Comparison of ENCODE assay signal across 10 mouse cellular contexts in genomic region chr5:140596426-140596825, GRCm38 (mm10). TPM values are rescaled to one million over a fixed set of nuclear protein-coding genes. Genes with fewer than 3 reads are reported as not detected.
DNase-seq lines count a peak whose midpoint lies in the region; ATAC-seq and TF ChIP-seq lines count a peak whose summit lies in the region.
"Had no signal": no experiment of that assay in that cellular context is flagged by ENCODE, and none has a peak within 500 bp of the region (broad histone marks: within the 10 kb centered on the region; RNA-seq: fewer than 3 reads in every experiment).

No protein-coding gene starts in this region.

- DNase-seq in heart, postnatal 0 days (ENCODE audit: low spot score): no peak
- DNase-seq in heart, adult 18-20 months: no peak
- peak; percentile 77 for DNase-seq in T-cell, adult 2 months (ENCODE audit: low spot score)
- DNase-seq in lung, postnatal 36 days: peak; percentile 75
- DNase-seq in adrenal gland, postnatal 25 days: no peak
- DNase-seq: right cerebral cortex, postnatal 4 days had no signal

- H3K9me3 ChIP-seq in heart, postnatal 0 days (replicated peaks; ENCODE audit: control insufficient read depth, low read length): no peaks in the 10 kb centered on the region
- no peaks in the 10 kb centered on the region for H3K9me3 ChIP-seq in intestine, embryonic 15.5 days
- no peaks in the 10 kb centered on the region for H3K9me3 ChIP-seq in neural tube, embryonic 15.5 days (replicated peaks)
- no peaks in the 10 kb centered on the region for H3K9me3 ChIP-seq in hindbrain, embryonic 16.5 days (ENCODE audit: control insufficient read depth, low read length)

- H3K27me3 ChIP-seq in heart, postnatal 0 days (ENCODE audit: control insufficient read depth, insufficient read depth, low read length): peaks cover 19% of the 10 kb centered on the region; the same call in 1 of the 2 replicates
- H3K27me3 ChIP-seq in intestine, embryonic 15.5 days (replicated peaks): no peaks in the 10 kb centered on the region
- H3K27me3 ChIP-seq in neural tube, embryonic 15.5 days (replicated peaks): no peaks in the 10 kb centered on the region
- no peaks in the 10 kb centered on the region for H3K27me3 ChIP-seq in hindbrain, embryonic 16.5 days (replicated peaks; ENCODE audit: control insufficient read depth, insufficient read depth, low read length)

- H3K27ac ChIP-seq in heart, postnatal 0 days (ENCODE audit: low read depth): peak overlapping the region; percentile 26; the same call in 1 of the 2 replicates
- H3K27ac ChIP-seq in intestine, embryonic 15.5 days: peak overlapping the region; percentile 66
- H3K27ac ChIP-seq in neural tube, embryonic 15.5 days (replicated peaks): no peak overlapping the region
- H3K27ac ChIP-seq in hindbrain, embryonic 16.5 days (ENCODE audit: low read depth, low read length): no peak overlapping the region

- no peak for TF ChIP-seq EP300 in heart, postnatal 0 days (IDR thresholded peaks at IDR 0.05; ENCODE audit: low read depth)

- H3K4me3 ChIP-seq in heart, postnatal 0 days (ENCODE audit: low read depth, low read length): no peak overlapping the region
- H3K4me3 ChIP-seq in intestine, embryonic 15.5 days (replicated peaks): no peak overlapping the region
- no peak overlapping the region for H3K4me3 ChIP-seq in neural tube, embryonic 15.5 days (replicated peaks)
- H3K4me3 ChIP-seq in hindbrain, embryonic 16.5 days (ENCODE audit: low read length): no peak overlapping the region

- no peaks in the 10 kb centered on the region; the same call in 1 of the 2 replicates for H3K4me1 ChIP-seq in heart, postnatal 0 days (ENCODE audit: control insufficient read depth, insufficient read depth)
- peaks cover 13% of the 10 kb centered on the region for H3K4me1 ChIP-seq in intestine, embryonic 15.5 days (replicated peaks)
- no peaks in the 10 kb centered on the region for H3K4me1 ChIP-seq in neural tube, embryonic 15.5 days
- no peaks in the 10 kb centered on the region for H3K4me1 ChIP-seq in hindbrain, embryonic 16.5 days (ENCODE audit: control insufficient read depth, insufficient read depth, low read depth, low read length)

- no peak for ATAC-seq in heart, postnatal 0 days (ENCODE audit: insufficient read depth, low read depth)
- ATAC-seq in intestine, embryonic 15.5 days: peak; percentile 57
- no peak for ATAC-seq in neural tube, embryonic 15.5 days (ENCODE audit: low FRiP score)
- no peak for ATAC-seq in hindbrain, embryonic 16.5 days

- no peak for TF ChIP-seq CTCF in heart, postnatal 0 days (IDR thresholded peaks at IDR 0.05; ENCODE audit: low read depth)

- H3K36me3 ChIP-seq in heart, postnatal 0 days (replicated peaks; ENCODE audit: control insufficient read depth, insufficient read depth, low read length): no peaks in the 10 kb centered on the region
- no peaks in the 10 kb centered on the region for H3K36me3 ChIP-seq in intestine, embryonic 15.5 days
- no peaks in the 10 kb centered on the region for H3K36me3 ChIP-seq in neural tube, embryonic 15.5 days
- no peaks in the 10 kb centered on the region for H3K36me3 ChIP-seq in hindbrain, embryonic 16.5 days (ENCODE audit: control insufficient read depth, insufficient read depth, low read length)

- no peak overlapping the region for H3K9ac ChIP-seq in heart, postnatal 0 days (replicated peaks; ENCODE audit: low read depth, low read length)
- no peak overlapping the region for H3K9ac ChIP-seq in intestine, embryonic 15.5 days
- H3K9ac ChIP-seq in neural tube, embryonic 15.5 days (replicated peaks): no peak overlapping the region
- H3K9ac ChIP-seq in hindbrain, embryonic 16.5 days (ENCODE audit: low read depth, low read length): no peak overlapping the region

- 59% methylated on average over 3 of the region's 3 CpGs for WGBS in heart, postnatal 0 days
- 44% methylated on average over 3 of the region's 3 CpGs for WGBS in intestine, embryonic 15.5 days
- WGBS in neural tube, embryonic 15.5 days: 73% methylated on average over 3 of the region's 3 CpGs
- WGBS in hindbrain, embryonic 16.5 days: 76% methylated on average over 3 of the region's 3 CpGs

- H3K4me2 ChIP-seq in heart, postnatal 0 days (ENCODE audit: low read depth, low read length): no peak overlapping the region
- H3K4me2 ChIP-seq in intestine, embryonic 15.5 days (replicated peaks): peak overlapping the region; percentile 22; the same call in 1 of the 2 replicates
- H3K4me2 ChIP-seq in neural tube, embryonic 15.5 days: no peak overlapping the region
- no peak overlapping the region for H3K4me2 ChIP-seq in hindbrain, embryonic 16.5 days (ENCODE audit: low read length)

RNA-seq across cellular contexts. Expression of gene Lfng, which starts 10.7 kb away (rescaled TPM):
- 8.2 and 22.3 TPM in 2 replicates for total RNA-seq in heart, postnatal 0 days (2014; rRNA removed; ENCODE audit: low replicate concordance)
- 4.1 and 4.4 TPM in 2 replicates for polyA plus RNA-seq in heart, postnatal 0 days (2015; fragmentation: Nextera tagmentation; extraction: Ambion mirVana)
- total RNA-seq in heart, adult 18-20 months (2021): 1 to 10 TPM; 6.7 to 9.9 TPM
- 14.8 and 16.0 TPM in 2 replicates for polyA plus RNA-seq in intestine, embryonic 15.5 days (2015; fragmentation: Nextera tagmentation; extraction: Ambion mirVana)
- polyA plus RNA-seq in neural tube, embryonic 15.5 days (2015; fragmentation: Nextera tagmentation; extraction: Ambion mirVana): 16.7 and 19.4 TPM in 2 replicates
- polyA plus RNA-seq in hindbrain, embryonic 16.5 days (2015; fragmentation: Nextera tagmentation; extraction: Ambion mirVana): 27.1 and 30.2 TPM in 2 replicates
- total RNA-seq in adrenal gland, postnatal 25 days (2021): 9.6 and 16.8 TPM in 2 replicates

RNA-seq across cellular contexts. Expression of gene Grifin, which starts 31.6 kb away (rescaled TPM):
- total RNA-seq in heart, postnatal 0 days (2014; rRNA removed; ENCODE audit: low replicate concordance): not detected in 2 replicates
- not detected in 2 replicates for polyA plus RNA-seq in heart, postnatal 0 days (2015; fragmentation: Nextera tagmentation; extraction: Ambion mirVana)
- not detected for total RNA-seq in heart, adult 18-20 months (2021)
- polyA plus RNA-seq in intestine, embryonic 15.5 days (2015; fragmentation: Nextera tagmentation; extraction: Ambion mirVana): 0.49 and 0.58 TPM in 2 replicates
- 1.6 TPM in 1 of 2 replicates, not detected in the other for polyA plus RNA-seq in neural tube, embryonic 15.5 days (2015; fragmentation: Nextera tagmentation; extraction: Ambion mirVana)
- polyA plus RNA-seq in hindbrain, embryonic 16.5 days (2015; fragmentation: Nextera tagmentation; extraction: Ambion mirVana): 0.36 TPM in 1 of 2 replicates, not detected in the other
- total RNA-seq in adrenal gland, postnatal 25 days (2021): not detected in 2 replicates
- total RNA-seq: adrenal gland, adult 18-20 months had no signal

RNA-seq across cellular contexts. Expression of gene Ttyh3, which starts 52.4 kb away (rescaled TPM):
- 53.2 and 55.2 TPM in 2 replicates for total RNA-seq in heart, postnatal 0 days (2014; rRNA removed; ENCODE audit: low replicate concordance)
- 8.5 and 8.9 TPM in 2 replicates for polyA plus RNA-seq in heart, postnatal 0 days (2015; fragmentation: Nextera tagmentation; extraction: Ambion mirVana)
- 1 to 10 TPM; 7.6 to 7.7 TPM for total RNA-seq in heart, adult 18-20 months (2021)
- 34.5 and 34.7 TPM in 2 replicates for polyA plus RNA-seq in intestine, embryonic 15.5 days (2015; fragmentation: Nextera tagmentation; extraction: Ambion mirVana)
- 58.8 and 63.9 TPM in 2 replicates for polyA plus RNA-seq in neural tube, embryonic 15.5 days (2015; fragmentation: Nextera tagmentation; extraction: Ambion mirVana)
- polyA plus RNA-seq in hindbrain, embryonic 16.5 days (2015; fragmentation: Nextera tagmentation; extraction: Ambion mirVana): 56.0 and 68.9 TPM in 2 replicates
- total RNA-seq in adrenal gland, postnatal 25 days (2021): 121 and 195 TPM in 2 replicates

Comparison
In these comparisons a context has a peak if more than half of its experiments do, and no peak if none do; other contexts are left out.
1. DNase-seq: peak in T-cell, adult 2 months (single experiment) and lung, postnatal 36 days (single experiment); none in heart, postnatal 0 days (single experiment), heart, adult 18-20 months (0 of 2) and adrenal gland, postnatal 25 days (single experiment).
2. H3K27ac ChIP-seq: peak in heart, postnatal 0 days (single experiment) and intestine, embryonic 15.5 days (single experiment); none in neural tube, embryonic 15.5 days (single experiment) and hindbrain, embryonic 16.5 days (single experiment).